19 mouse cellular contexts compared by ENCODE assay signal in genomic region chr6:97586024-97586423, GRCm38 (mm10). TPM values are rescaled to one million over a fixed set of nuclear protein-coding genes. Genes with fewer than 3 reads are reported as not detected.
A peak's percentile ranks its signal among the peaks of the same experiment; 100 is the strongest.
DNase-seq lines count a peak whose midpoint lies in the region; ATAC-seq lines count a peak whose summit lies in the region.
"Had no signal": no experiment of that assay in that cellular context is flagged by ENCODE, and none has a peak within 500 bp of the region (broad histone marks: within the 10 kb centered on the region; RNA-seq: fewer than 3 reads in every experiment).

No protein-coding gene starts in this region.

- no peak overlapping the region for H3K4me3 ChIP-seq in hindbrain, embryonic 12.5 days
- H3K4me3 ChIP-seq in hindbrain, embryonic 14.5 days (replicated peaks; ENCODE audit: low read length), result no peak overlapping the region
- H3K4me3 ChIP-seq in neural tube, embryonic 12.5 days, result no peak overlapping the region
- no peak overlapping the region for H3K4me3 ChIP-seq in neural tube, embryonic 13.5 days
- H3K4me3 ChIP-seq: embryonic facial prominence, embryonic 10.5 days; gastrocnemius, adult 2 months; layer of hippocampus, adult 2 months; liver, embryonic 15.5 days; myocyte had no signal

- H3K27ac ChIP-seq in hindbrain, embryonic 12.5 days, result no peak overlapping the region
- no peak overlapping the region for H3K27ac ChIP-seq in hindbrain, embryonic 14.5 days
- no peak overlapping the region for H3K27ac ChIP-seq in neural tube, embryonic 12.5 days
- 0 out of 2 replicates have a peak overlapping the region, but pooled peaks have one; percentile 4 for H3K27ac ChIP-seq in neural tube, embryonic 13.5 days (replicated peaks)
- H3K27ac ChIP-seq: embryonic facial prominence, embryonic 10.5 days; gastrocnemius, adult 2 months; layer of hippocampus, adult 2 months; liver, embryonic 15.5 days had no signal

- H3K27me3 ChIP-seq in hindbrain, embryonic 12.5 days, result no peaks in the 10 kb centered on the region
- no peaks in the 10 kb centered on the region for H3K27me3 ChIP-seq in hindbrain, embryonic 14.5 days (ENCODE audit: control insufficient read depth, insufficient read depth, low read length)
- H3K27me3 ChIP-seq in neural tube, embryonic 12.5 days (replicated peaks), result no peaks in the 10 kb centered on the region
- H3K27me3 ChIP-seq in neural tube, embryonic 13.5 days, result no peaks in the 10 kb centered on the region
- H3K27me3 ChIP-seq: liver, embryonic 15.5 days had no signal

- no peaks in the 10 kb centered on the region for H3K36me3 ChIP-seq in hindbrain, embryonic 12.5 days
- H3K36me3 ChIP-seq in hindbrain, embryonic 14.5 days (replicated peaks; ENCODE audit: control insufficient read depth, insufficient read depth), result no peaks in the 10 kb centered on the region
- no peaks in the 10 kb centered on the region for H3K36me3 ChIP-seq in neural tube, embryonic 12.5 days
- no peaks in the 10 kb centered on the region for H3K36me3 ChIP-seq in neural tube, embryonic 13.5 days
- H3K36me3 ChIP-seq: embryonic facial prominence, embryonic 10.5 days; liver, embryonic 15.5 days had no signal

- no peak overlapping the region for H3K9ac ChIP-seq in hindbrain, embryonic 12.5 days
- no peak overlapping the region for H3K9ac ChIP-seq in hindbrain, embryonic 14.5 days
- H3K9ac ChIP-seq in neural tube, embryonic 12.5 days, result no peak overlapping the region
- no peak overlapping the region for H3K9ac ChIP-seq in neural tube, embryonic 13.5 days
- H3K9ac ChIP-seq: liver, embryonic 15.5 days had no signal

- ATAC-seq in hindbrain, embryonic 12.5 days (ENCODE audit: low FRiP score), result peak; percentile 35; the same call in 1 of the 2 replicates
- ATAC-seq in hindbrain, embryonic 14.5 days (ENCODE audit: low FRiP score), result no peak
- 0 out of 2 replicates have a peak, but pooled peaks have one; percentile 46 for ATAC-seq in neural tube, embryonic 12.5 days (ENCODE audit: low FRiP score, low read depth)
- 0 out of 2 replicates have a peak, but pooled peaks have one; percentile 15 for ATAC-seq in neural tube, embryonic 13.5 days (ENCODE audit: low read depth)

- H3K4me2 ChIP-seq in hindbrain, embryonic 12.5 days (replicated peaks), result no peak overlapping the region
- no peak overlapping the region for H3K4me2 ChIP-seq in hindbrain, embryonic 14.5 days (replicated peaks)
- H3K4me2 ChIP-seq in neural tube, embryonic 12.5 days (replicated peaks), result no peak overlapping the region
- H3K4me2 ChIP-seq in neural tube, embryonic 13.5 days, result no peak overlapping the region
- H3K4me2 ChIP-seq: liver, embryonic 15.5 days had no signal

- H3K9me3 ChIP-seq in hindbrain, embryonic 12.5 days (replicated peaks), result no peaks in the 10 kb centered on the region
- H3K9me3 ChIP-seq in hindbrain, embryonic 14.5 days (ENCODE audit: control insufficient read depth, low read length), result no peaks in the 10 kb centered on the region
- H3K9me3 ChIP-seq in neural tube, embryonic 12.5 days, result no peaks in the 10 kb centered on the region
- H3K9me3 ChIP-seq in neural tube, embryonic 13.5 days, result no peaks in the 10 kb centered on the region
- H3K9me3 ChIP-seq: embryonic facial prominence, embryonic 10.5 days; liver, embryonic 15.5 days had no signal

- WGBS in hindbrain, embryonic 12.5 days, result 54% methylated on average over 8 of the region's 8 CpGs
- 39% methylated on average over 8 of the region's 8 CpGs for WGBS in hindbrain, embryonic 14.5 days
- WGBS in neural tube, embryonic 12.5 days, result 55% methylated on average over 8 of the region's 8 CpGs
- WGBS in neural tube, embryonic 13.5 days, result 39% methylated on average over 8 of the region's 8 CpGs

- peak; percentile 11 for DNase-seq in gastrocnemius, postnatal 14 days
- DNase-seq in gastrocnemius, postnatal 4 days (ENCODE audit: low spot score in 2 of 2), result no peak
- DNase-seq in hindbrain, embryonic 14.5 days (ENCODE audit: low spot score), result no peak
- DNase-seq in neural tube, embryonic 10.5 days (ENCODE audit: extremely low spot score, low spot score), result no peak
- DNase-seq in layer of hippocampus, adult 9-10 months (ENCODE audit: low spot score), result no peak
- DNase-seq: cerebellum, adult 8-10 months; gastrocnemius, adult 2 months; kidney, adult 8-10 months; midbrain, embryonic 14.5 days; right cerebral cortex, adult 18-20 months; thymus, postnatal 25 days had no signal

- intact Hi-C loops in gastrocnemius, postnatal 14 days (cut with DNase I; ENCODE audit: low total_unique reads), result no loop called here

- H3K4me1 ChIP-seq in hindbrain, embryonic 12.5 days, result peaks cover 50% of the 10 kb centered on the region
- peaks cover 10% of the 10 kb centered on the region; the same call in 1 of the 2 replicates for H3K4me1 ChIP-seq in hindbrain, embryonic 14.5 days (replicated peaks; ENCODE audit: control insufficient read depth, insufficient read depth, low read length)
- peaks cover 48% of the 10 kb centered on the region for H3K4me1 ChIP-seq in neural tube, embryonic 12.5 days
- H3K4me1 ChIP-seq in neural tube, embryonic 13.5 days (replicated peaks), result peaks cover 56% of the 10 kb centered on the region
- H3K4me1 ChIP-seq: liver, embryonic 15.5 days had no signal

RNA-seq across cellular contexts. Expression of gene Frmd4b, which starts 31.3 kb away (rescaled TPM):
- 10 to 100 TPM; 14.5 to 14.6 TPM for total RNA-seq in gastrocnemius, postnatal 14 days (2021)
- 10 to 100 TPM; 25.1 to 31.3 TPM for total RNA-seq in gastrocnemius, postnatal 4 days (2021)
- polyA plus RNA-seq in hindbrain, embryonic 12.5 days (2016; fragmentation: Nextera tagmentation; extraction: Ambion mirVana), result 48.5 and 54.3 TPM in 2 replicates
- 20.2 and 25.1 TPM in 2 replicates for polyA plus RNA-seq in hindbrain, embryonic 14.5 days (2014; fragmentation: Nextera tagmentation; extraction: Ambion mirVana)
- polyA plus RNA-seq in neural tube, embryonic 12.5 days (2016; fragmentation: Nextera tagmentation; extraction: Ambion mirVana), result 46.3 and 46.7 TPM in 2 replicates
- 28.7 and 30.9 TPM in 2 replicates for polyA plus RNA-seq in neural tube, embryonic 13.5 days (2015; fragmentation: Nextera tagmentation; extraction: Ambion mirVana)
- polyA plus RNA-seq: C2C12 had no signal
